Mouse (Mus musculus): ENCODE data around the gene Pgbd1.
"Not testable (repeated sequence)": the region's sequence is repeated elsewhere in the genome, so short reads cannot be mapped to it uniquely, and the experiment has no call there.

Pgbd1 gene

DNA sequence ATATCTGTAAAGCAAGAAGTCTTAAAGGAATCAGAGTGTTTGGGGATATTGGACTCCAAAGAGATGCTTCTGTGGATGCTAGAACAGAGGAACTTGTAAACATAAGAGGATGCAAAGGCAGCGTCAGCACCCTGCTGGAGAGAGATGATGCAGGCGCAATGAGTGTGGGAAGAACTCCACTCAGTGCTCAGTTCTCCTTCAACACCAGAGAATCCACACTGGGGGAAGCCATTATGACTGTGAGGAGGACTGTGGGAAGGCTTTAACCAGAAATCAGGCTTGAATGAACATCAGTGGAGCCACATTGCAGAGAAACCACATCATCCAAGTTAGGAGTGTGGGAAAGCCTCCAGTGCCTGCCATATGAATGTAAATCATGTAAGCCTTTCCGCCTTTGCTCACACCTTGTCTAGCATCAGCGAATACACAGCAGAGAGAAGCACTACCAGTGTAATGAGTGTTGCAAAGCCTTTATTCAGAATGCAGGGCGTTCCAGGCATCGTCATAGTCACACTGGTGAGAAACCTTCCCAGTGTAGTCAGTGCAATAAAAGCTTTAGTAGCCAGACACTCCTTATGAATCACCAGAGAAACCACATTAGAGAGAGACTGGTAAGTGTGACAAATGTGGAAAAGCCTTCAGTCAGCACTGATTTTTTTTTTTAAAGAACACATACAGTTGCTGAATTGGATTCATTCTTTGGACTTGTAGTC lies 23.4 kb downstream of the Pgbd1 start:
- in situ Hi-C loops (cut with MboI, MseI) = no loop called here

DNA sequence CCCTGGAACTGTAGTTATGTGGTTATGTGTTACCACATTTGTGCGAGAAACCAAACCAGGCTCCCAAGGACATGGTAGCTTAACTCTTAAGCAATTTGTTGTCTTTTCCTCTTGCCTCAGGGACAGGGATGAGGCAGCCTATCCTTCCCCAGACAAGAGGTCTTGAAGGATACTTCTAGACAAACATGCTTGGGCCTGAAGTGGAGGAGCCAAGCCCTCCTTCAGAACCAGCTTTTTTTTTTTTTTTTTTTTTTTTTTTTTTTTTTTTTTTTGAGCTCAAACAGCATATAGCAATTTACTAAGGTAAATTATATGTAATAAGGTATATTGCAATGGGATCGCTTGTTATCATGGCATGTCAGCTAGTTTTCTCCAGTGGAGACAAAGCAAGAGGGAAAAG lies 25.1 kb downstream of the Pgbd1 start:
- in situ Hi-C loops (cut with MboI, MseI) = no loop called here

- in situ Hi-C loops (cut with MboI, MseI) = no loop called here
Measured at GRCm38 (mm10) chr13:21415266-21415665, 25.6 kb downstream of the Pgbd1 start.

- in situ Hi-C loops (cut with MboI, MseI) = no loop called here
Measured at GRCm38 (mm10) chr13:21414231-21415212, 26.3 kb downstream of the Pgbd1 start.

DNA sequence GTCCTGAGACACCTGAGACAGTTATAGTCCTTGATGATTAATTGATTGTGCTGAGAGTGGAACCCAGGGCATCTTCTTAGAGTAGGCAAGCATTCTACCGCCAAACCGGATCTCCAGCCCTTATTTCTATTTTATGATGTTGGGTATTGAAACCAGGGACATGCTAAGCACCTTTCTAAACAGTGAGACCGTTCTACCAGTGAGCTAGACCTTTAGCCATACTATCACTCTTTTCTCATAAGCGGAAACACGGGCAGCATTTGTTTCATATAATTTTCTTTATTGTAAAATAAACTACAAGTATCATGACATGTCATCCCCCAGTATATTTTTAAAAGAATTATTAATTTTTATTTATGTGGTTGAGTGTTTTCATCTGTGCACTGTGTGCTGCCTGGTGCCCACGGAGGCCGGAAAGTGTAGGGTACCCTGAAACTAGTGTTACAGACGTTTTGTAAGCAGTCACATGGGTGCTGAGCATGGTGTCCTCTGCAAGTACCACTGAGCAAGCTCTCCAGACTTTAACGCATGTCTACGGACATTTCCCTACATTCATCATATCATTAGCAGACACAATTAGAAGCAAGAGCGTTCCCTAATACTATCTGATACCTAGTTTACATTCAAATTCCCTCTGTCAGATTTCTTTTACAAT lies 31.9 kb downstream of the Pgbd1 start:
- in situ Hi-C loops (cut with MboI, MseI) = no loop called here

GRCm38 (mm10) chr13:21407969-21408804 lies 32.7 kb downstream of the Pgbd1 start:
- in situ Hi-C loops (cut with MboI, MseI) = no loop called here

- in situ Hi-C loops (cut with MboI, MseI) = no loop called here
Measured at GRCm38 (mm10) chr13:21407341-21407740, 33.5 kb downstream of the Pgbd1 start.

DNA sequence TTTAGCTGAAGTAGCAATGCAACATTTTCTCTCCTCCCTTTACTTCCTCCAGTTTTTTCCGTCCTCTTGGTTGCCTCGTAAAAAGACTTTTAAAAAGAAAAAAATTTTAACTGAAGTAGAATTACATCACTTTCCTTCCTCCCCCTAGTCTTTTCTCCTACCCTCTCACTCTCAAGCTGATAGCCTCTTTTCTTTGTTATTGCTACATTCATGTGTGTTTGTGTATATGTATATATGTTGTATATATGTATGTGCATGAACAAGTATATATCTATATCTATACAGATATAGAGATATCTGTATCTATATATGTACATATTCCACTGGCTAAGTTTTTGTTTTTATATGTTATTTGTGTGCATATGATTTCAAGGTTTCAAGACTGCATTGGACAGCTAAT lies 38.0 kb downstream of the Pgbd1 start:
- in situ Hi-C loops (cut with MboI, MseI) = loop anchor here (5.0 kb wide), 1 partner anchor 39 kb away; the partner anchor contains the start of gene Pgbd1

- in situ Hi-C loops (cut with MboI, MseI) = loop anchor here (5.0 kb wide), 1 partner anchor 40 kb away; the partner anchor contains the start of gene Pgbd1
Measured at GRCm38 (mm10) chr13:21402287-21402846, 38.5 kb downstream of the Pgbd1 start, which contains the start of gene Zkscan3. Gene Zkscan3, minus strand, starts transcription at chr13:21402755.

DNA sequence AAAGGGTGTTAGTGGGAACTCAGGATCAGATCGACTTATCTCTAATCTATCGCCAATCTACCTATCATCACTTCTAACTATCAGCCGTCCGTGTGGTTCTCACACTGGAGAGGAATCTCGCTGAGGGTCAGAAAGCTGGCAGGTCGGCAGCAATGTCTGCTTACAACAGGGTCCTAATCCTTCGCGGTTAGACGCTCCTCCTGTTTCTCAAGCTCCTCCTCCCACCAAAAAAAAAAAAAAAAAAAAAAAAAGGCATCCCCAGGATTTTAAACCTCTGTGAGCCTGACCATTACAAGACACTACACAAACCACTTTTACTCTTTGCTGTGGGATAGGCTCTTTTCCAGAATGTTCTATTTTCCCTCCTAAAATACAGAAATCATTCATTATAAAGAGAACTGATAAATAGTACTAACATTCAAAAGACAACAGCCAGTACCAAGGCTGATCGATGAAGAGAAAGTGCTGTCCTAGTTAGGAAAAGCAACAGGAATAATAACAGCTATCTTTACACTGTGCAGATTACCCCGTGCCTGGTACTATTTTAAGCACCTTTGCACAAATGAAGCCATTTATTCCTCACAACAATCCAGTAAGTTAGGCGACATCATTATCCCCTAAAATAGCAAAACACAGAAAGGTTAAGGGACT lies 39.1 kb downstream of the Pgbd1 start:
- in situ Hi-C loops (cut with MboI, MseI) = loop anchor here (5.0 kb wide), 1 partner anchor 41 kb away; the partner anchor contains the start of gene Pgbd1

DNA sequence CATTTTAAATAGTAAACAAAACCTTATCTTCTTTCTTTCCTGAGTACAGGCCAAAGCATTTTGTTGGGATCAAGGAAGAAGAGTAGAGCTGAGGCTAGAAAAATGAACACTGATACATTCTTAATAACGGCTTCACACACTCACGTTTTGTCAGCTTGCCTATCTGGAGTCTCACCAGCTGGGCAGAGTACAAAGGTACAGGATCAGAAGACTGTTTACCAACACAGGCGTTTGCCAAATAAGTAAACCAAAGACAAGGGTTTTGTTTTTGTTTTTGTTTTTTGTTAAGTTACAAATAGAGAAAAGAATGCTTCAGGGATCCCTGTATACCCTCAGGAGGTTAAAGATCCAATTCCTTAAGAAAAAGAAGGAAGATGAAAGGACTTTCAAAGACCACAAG lies 39.7 kb downstream of the Pgbd1 start:
- in situ Hi-C loops (cut with MboI, MseI) = loop anchor here (5.0 kb wide), 1 partner anchor 41 kb away; the partner anchor contains the start of gene Pgbd1

- in situ Hi-C loops (cut with MboI, MseI) = no loop called here
Measured at GRCm38 (mm10) chr13:21397486-21397885, 43.4 kb downstream of the Pgbd1 start.

- in situ Hi-C loops (cut with MboI, MseI) = not testable (repeated sequence)
Measured at GRCm38 (mm10) chr13:21396048-21396447, 44.8 kb downstream of the Pgbd1 start.

GRCm38 (mm10) chr13:21395623-21396022 lies 45.2 kb downstream of the Pgbd1 start:
- in situ Hi-C loops (cut with MboI, MseI) = no loop called here

GRCm38 (mm10) chr13:21395211-21395610 lies 45.6 kb downstream of the Pgbd1 start:
- in situ Hi-C loops (cut with MboI, MseI) = no loop called here

GRCm38 (mm10) chr13:21377773-21378172 lies 63.1 kb downstream of the Pgbd1 start:
- in situ Hi-C loops (cut with MboI, MseI) = no loop called here

DNA sequence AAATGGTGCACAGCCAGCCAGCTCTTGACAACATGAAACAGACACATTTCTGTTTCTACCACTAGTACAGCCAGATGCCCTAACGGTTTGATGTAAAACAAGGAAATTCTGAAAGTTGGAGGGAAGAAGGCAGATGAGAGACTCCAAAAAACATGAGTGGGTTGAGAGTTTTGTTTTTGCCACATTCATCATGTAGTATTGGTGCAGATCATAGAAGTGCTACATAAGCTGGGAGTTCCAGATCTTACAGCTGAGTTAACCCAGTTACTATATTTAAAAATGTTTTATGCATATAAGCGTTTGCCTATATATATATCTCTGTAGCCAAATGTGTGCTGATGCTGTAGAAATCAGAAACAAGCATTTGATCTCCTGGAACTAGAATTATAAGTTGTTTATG lies 68.2 kb downstream of the Pgbd1 start:
- in situ Hi-C loops (cut with MboI, MseI) = no loop called here

All from T-helper 2 cell (primary cell).